Mouse (Mus musculus): ENCODE measurements around the gene Zer1. TPM values are rescaled to one million over a fixed set of nuclear protein-coding genes. Genes with fewer than 3 reads are reported as not detected.
"Not testable (repeated sequence)": the region's sequence is repeated elsewhere in the genome, so short reads cannot be mapped to it uniquely, and the experiment has no call there.

Zer1 gene
- polyA plus RNA-seq, 1 experiment from 2014 or later = 17.7 TPM

DNA sequence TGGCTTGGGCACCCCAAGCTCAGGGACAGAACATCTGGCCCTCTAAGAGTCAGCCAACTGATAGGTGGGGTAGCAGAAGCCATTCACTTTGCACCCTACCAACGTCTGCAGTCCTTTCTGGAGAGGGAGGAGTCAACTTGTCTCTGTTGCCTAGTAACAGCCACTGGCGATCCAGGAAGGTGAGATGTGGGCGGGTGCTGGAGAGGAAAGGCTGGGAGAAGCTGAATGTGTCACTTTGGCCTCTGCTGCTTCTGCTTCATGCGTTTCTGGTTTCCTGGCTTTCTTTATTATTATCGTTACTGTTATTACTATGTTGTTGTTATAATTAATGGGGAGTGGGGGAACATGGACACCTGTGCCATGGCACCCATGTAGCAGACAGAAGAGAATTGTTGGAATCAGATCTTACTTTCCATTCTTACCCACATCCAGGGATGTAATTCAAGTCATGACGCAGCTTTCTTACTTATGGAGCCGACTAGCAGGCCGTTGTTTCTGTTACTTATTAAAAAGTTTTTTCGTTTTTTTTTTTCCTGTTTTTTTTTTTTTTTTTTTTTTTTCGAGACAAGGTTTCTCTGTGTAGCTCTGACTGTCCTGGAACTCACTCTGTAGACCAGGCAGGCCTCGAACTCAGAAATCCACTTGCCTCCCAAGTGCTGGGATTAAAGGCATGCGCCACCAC lies 67.0 kb downstream of the Zer1 start, which contains the start of gene Set:
TSS of gene Set (plus strand) at position 156 of the 682 bp plus-strand sequence.
- peaks cover 8% of the 10 kb centered on the region for H3K4me1 ChIP-seq
- ATAC-seq (replicated peaks) = no peak
- H3K4me2 ChIP-seq = no peak within 1 kb of the TSS
- H3K36me3 ChIP-seq (replicated peaks) = no peaks in the 10 kb centered on the region
- no peak within 1 kb of the TSS for H3K27ac ChIP-seq
- 43% methylated on average over 12 of the region's 12 CpGs for WGBS
- no peaks in the 10 kb centered on the region for H3K9me3 ChIP-seq
- H3K27me3 ChIP-seq (replicated peaks) = no peaks in the 10 kb centered on the region; the same call in 1 of the 2 replicates
- H3K9ac ChIP-seq = no peak within 1 kb of the TSS
- no peak within 1 kb of the TSS for H3K4me3 ChIP-seq

- no peaks in the 10 kb centered on the region; the same call in 1 of the 2 replicates for H3K27me3 ChIP-seq (replicated peaks)
- H3K4me3 ChIP-seq = no peak overlapping the region
- no peak overlapping the region for H3K27ac ChIP-seq
- WGBS = 80% methylated on average over 3 of the region's 3 CpGs
- H3K9ac ChIP-seq = no peak overlapping the region
- no peaks in the 10 kb centered on the region for H3K9me3 ChIP-seq
- ATAC-seq (replicated peaks) = no peak
- H3K4me2 ChIP-seq = no peak overlapping the region
- H3K36me3 ChIP-seq (replicated peaks) = no peaks in the 10 kb centered on the region
- peaks cover 4% of the 10 kb centered on the region for H3K4me1 ChIP-seq
Measured at GRCm38 (mm10) chr2:30056736-30057135, 67.6 kb downstream of the Zer1 start.

- not testable (repeated sequence) for H3K27ac ChIP-seq; H3K9me3 ChIP-seq; H3K27me3 ChIP-seq (replicated peaks); H3K4me3 ChIP-seq; H3K9ac ChIP-seq; ATAC-seq (replicated peaks); H3K4me1 ChIP-seq; H3K4me2 ChIP-seq; H3K36me3 ChIP-seq (replicated peaks)
- 92% methylated on average over 3 of the region's 3 CpGs for WGBS
Measured at GRCm38 (mm10) chr2:30055310-30055709, 69.1 kb downstream of the Zer1 start.

DNA sequence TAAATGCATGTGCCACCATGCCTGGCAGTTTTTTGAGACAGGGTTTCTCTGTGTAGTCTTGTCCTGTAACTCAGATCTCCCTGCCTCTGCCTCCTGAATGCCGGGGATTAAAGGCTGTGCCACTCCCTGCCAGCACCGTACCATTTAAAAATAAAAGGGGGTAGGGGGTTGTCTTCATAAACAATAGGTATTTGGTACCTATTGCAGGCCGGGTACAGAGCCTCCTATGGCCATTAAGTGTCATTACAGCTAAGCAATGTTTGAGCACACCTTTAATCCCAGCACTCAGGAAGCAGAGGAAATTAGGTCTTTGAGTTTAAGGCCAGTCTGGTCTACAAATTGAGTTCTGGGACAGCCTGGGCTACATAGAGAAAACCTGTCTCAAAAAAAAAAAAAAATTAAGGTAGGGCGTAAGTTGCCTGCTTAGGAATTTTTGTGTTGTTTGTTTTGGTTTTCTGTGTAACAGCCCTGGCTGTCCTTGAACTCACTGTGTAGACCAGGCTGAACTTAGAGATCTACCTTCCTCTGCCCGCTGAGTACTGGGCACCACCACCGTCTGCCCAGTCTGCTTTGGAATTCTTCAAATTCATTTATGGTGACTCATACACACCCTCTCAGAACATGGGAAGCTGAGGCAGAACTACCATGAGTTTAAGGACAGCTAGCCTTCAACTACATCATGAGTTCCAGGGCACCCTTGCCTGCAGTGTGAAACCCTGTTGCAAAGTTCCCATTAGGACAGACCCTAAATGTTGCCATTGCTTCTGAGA lies 72.2 kb downstream of the Zer1 start:
- Histone ChIP-seq H3K4me2 (no peak overlapping the region), H3K27me3 (replicated peaks) (no peaks in the 10 kb centered on the region; the same call in 1 of the 2 replicates), H3K36me3 (replicated peaks) (no peaks in the 10 kb centered on the region), H3K9me3 (no peaks in the 10 kb centered on the region), H3K4me3 (no peak overlapping the region), H3K9ac (no peak overlapping the region), H3K4me1 (peaks cover 10% of the 10 kb centered on the region), H3K27ac (no peak overlapping the region)
- no peak for ATAC-seq (replicated peaks)
- 44% methylated on average over 6 of the region's 6 CpGs for whole genome bisulfite sequencing

GRCm38 (mm10) chr2:30049831-30050230 lies 74.6 kb downstream of the Zer1 start:
- Histone ChIP-seq H3K27ac (no peak overlapping the region), H3K4me1 (peaks cover 12% of the 10 kb centered on the region), H3K4me3 (no peak overlapping the region), H3K27me3 (replicated peaks) (no peaks in the 10 kb centered on the region; the same call in 1 of the 2 replicates), H3K9ac (no peak overlapping the region), H3K4me2 (no peak overlapping the region), H3K9me3 (no peaks in the 10 kb centered on the region), H3K36me3 (replicated peaks) (0 out of 2 replicates have a peak, but pooled peaks cover 4% of the 10 kb centered on the region)
- ATAC-seq (replicated peaks) = no peak
- WGBS = 94% methylated on average over 3 of the region's 3 CpGs

DNA sequence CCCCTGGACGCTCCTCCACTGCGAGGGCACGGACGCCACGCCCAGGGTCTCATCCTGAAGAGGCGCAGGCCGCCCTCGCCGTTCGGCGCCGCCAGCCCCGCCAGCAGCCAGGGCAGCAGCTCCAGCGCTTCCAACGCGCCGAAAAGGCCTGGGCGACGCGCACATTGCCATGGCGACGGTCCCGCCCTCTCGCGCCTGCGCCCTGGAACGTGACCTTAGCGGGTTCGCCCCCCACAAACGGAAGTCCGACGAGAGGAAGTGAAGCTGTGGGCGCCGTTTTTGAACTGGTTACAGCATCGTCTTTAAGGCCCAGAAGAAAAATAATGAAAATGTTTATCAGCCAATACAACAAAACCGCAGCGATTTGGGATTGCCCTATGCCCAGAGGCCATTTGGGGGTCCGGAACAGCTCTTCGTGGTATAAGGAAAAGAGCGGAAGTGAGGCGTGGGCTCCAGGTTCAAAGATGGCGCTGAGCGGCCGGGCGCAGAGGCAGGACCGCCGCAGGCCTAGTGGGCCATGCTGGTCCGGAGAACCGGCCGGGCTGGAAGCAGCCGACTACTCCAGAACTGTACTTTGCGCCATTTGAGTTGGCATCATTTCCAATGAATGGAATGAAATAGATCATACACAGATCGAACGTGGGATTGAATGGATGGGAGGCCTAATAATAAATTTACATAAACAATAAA lies 75.5 kb downstream of the Zer1 start, which contains the start of gene Wdr34:
TSS of gene Wdr34 (minus strand) at position 183 of the 690 bp plus-strand sequence.
- WGBS = under 1% methylated on average over 54 of the region's 54 CpGs

DNA sequence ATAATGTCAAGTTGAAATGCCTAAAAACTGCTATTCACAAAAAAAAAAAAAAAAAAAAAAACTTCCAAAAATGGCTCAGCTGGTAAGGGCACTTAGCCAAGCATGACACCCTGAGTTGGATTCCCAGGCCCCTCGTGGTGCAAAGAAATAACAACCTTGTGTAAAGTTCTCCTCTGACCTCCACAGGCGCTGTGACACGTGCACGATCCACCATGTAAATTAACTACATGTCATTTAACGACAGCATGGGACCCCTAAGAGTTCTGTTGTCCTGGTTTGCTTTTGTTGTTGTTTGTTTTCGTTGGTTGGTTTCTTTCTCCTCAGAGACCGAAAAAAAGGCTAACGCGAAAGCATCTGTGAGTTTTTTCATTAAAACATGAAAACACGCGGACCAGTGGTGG lies 76.3 kb downstream of the Zer1 start:
- peak overlapping the region; percentile 99 for H3K27ac ChIP-seq
- peak overlapping the region; percentile 66 for H3K4me2 ChIP-seq
- no peaks in the 10 kb centered on the region for H3K9me3 ChIP-seq
- 0 out of 2 replicates have a peak, but pooled peaks cover 7% of the 10 kb centered on the region for H3K36me3 ChIP-seq (replicated peaks)
- H3K4me1 ChIP-seq = peaks cover 12% of the 10 kb centered on the region
- 58% methylated on average over 11 of the region's 11 CpGs for WGBS
- H3K4me3 ChIP-seq = peak overlapping the region; percentile 88
- H3K27me3 ChIP-seq (replicated peaks) = no peaks in the 10 kb centered on the region
- ATAC-seq (replicated peaks) = no peak
- H3K9ac ChIP-seq = peak overlapping the region; percentile 78

More for the DNA sequence above, 75.5 kb downstream of the Zer1 start, which contains the start of gene Wdr34:
- Histone ChIP-seq H3K36me3 (replicated peaks) (0 out of 2 replicates have a peak, but pooled peaks cover 7% of the 10 kb centered on the region), H3K4me2 (peak within 1 kb of the TSS; percentile 66), H3K4me3 (peak within 1 kb of the TSS; percentile 88), H3K4me1 (peaks cover 12% of the 10 kb centered on the region), H3K9me3 (no peaks in the 10 kb centered on the region), H3K27me3 (replicated peaks) (no peaks in the 10 kb centered on the region; the same call in 1 of the 2 replicates), H3K9ac (peak within 1 kb of the TSS; percentile 78), H3K27ac (peak within 1 kb of the TSS; percentile 99)
- peak; percentile 94 for ATAC-seq (replicated peaks)

Other genes with a start within 250 kb of the Zer1 start
- 67.3 and 75.9 TPM in 2 replicates for gene Odf2, start 235.4 kb downstream of the Zer1 start, polyA plus RNA-seq (2015; fragmentation: Nextera tagmentation; extraction: Ambion mirVana)
- gene Gle1, start 189.2 kb downstream of the Zer1 start, polyA plus RNA-seq (2015; fragmentation: Nextera tagmentation; extraction: Ambion mirVana) = 75.1 and 78.0 TPM in 2 replicates
- 238 and 239 TPM in 2 replicates for gene Sptan1, start 159.0 kb downstream of the Zer1 start, polyA plus RNA-seq (2015; fragmentation: Nextera tagmentation; extraction: Ambion mirVana)
- gene Wdr34, start 75.7 kb downstream of the Zer1 start, polyA plus RNA-seq (2015; fragmentation: Nextera tagmentation; extraction: Ambion mirVana) = 86.7 and 88.7 TPM in 2 replicates
- 338 and 355 TPM in 2 replicates for gene Set, start 67.2 kb downstream of the Zer1 start, polyA plus RNA-seq (2015; fragmentation: Nextera tagmentation; extraction: Ambion mirVana)
- 1.8 and 1.9 TPM in 2 replicates for gene Pkn3, start 46.9 kb downstream of the Zer1 start, polyA plus RNA-seq (2015; fragmentation: Nextera tagmentation; extraction: Ambion mirVana)
- 20.5 and 21.0 TPM in 2 replicates for gene Zdhhc12, start 30.9 kb downstream of the Zer1 start, polyA plus RNA-seq (2015; fragmentation: Nextera tagmentation; extraction: Ambion mirVana)
- 12.3 and 13.7 TPM in 2 replicates for gene Tbc1d13, start 9.2 kb upstream of the Zer1 start, polyA plus RNA-seq (2015; fragmentation: Nextera tagmentation; extraction: Ambion mirVana)
- 19.5 and 20.4 TPM in 2 replicates for gene Endog, start 46.9 kb upstream of the Zer1 start, polyA plus RNA-seq (2015; fragmentation: Nextera tagmentation; extraction: Ambion mirVana)
- 65.3 and 69.9 TPM in 2 replicates for gene Spout1, start 53.9 kb upstream of the Zer1 start, polyA plus RNA-seq (2015; fragmentation: Nextera tagmentation; extraction: Ambion mirVana)
- 15.0 and 16.8 TPM in 2 replicates for gene Kyat1, start 81.3 kb upstream of the Zer1 start, polyA plus RNA-seq (2015; fragmentation: Nextera tagmentation; extraction: Ambion mirVana)
- 62.5 and 62.7 TPM in 2 replicates for gene Lrrc8a, start 113.1 kb upstream of the Zer1 start, polyA plus RNA-seq (2015; fragmentation: Nextera tagmentation; extraction: Ambion mirVana)
- gene Gm28035, start 116.0 kb upstream of the Zer1 start, polyA plus RNA-seq (2015; fragmentation: Nextera tagmentation; extraction: Ambion mirVana) = 0.31 and 0.38 TPM in 2 replicates
- 7.0 and 7.3 TPM in 2 replicates for gene Phyhd1, start 141.6 kb upstream of the Zer1 start, polyA plus RNA-seq (2015; fragmentation: Nextera tagmentation; extraction: Ambion mirVana)
- not detected in 2 replicates for gene Gm28038, start 156.5 kb upstream of the Zer1 start, polyA plus RNA-seq (2015; fragmentation: Nextera tagmentation; extraction: Ambion mirVana)
- gene Dolk, start 161.7 kb upstream of the Zer1 start, polyA plus RNA-seq (2015; fragmentation: Nextera tagmentation; extraction: Ambion mirVana) = 40.7 TPM in 2 replicates
- gene Nup188, start 161.8 kb upstream of the Zer1 start, polyA plus RNA-seq (2015; fragmentation: Nextera tagmentation; extraction: Ambion mirVana) = 22.6 and 22.7 TPM in 2 replicates
- gene Sh3glb2, start 234.8 kb upstream of the Zer1 start, polyA plus RNA-seq (2015; fragmentation: Nextera tagmentation; extraction: Ambion mirVana) = 214 and 219 TPM in 2 replicates
- 33.9 and 34.9 TPM in 2 replicates for gene Miga2, start 239.6 kb upstream of the Zer1 start, polyA plus RNA-seq (2015; fragmentation: Nextera tagmentation; extraction: Ambion mirVana)

Measured in midbrain, embryonic 15.5 days (tissue).